Mouse (Mus musculus) G1E (cell line): ENCODE measurements around the gene Trip12.

Source experiments
- CTCF ChIP-seq: IDR thresholded peaks from 2 replicates; pipeline ENCODE4 v1.5.1; 2012; ENCODE audit warnings: low read depth, low read length, inconsistent platforms, mixed read lengths
- GATA1 ChIP-seq: IDR thresholded peaks from 2 replicates; pipeline ENCODE4 v1.6.1; 2012; ENCODE audit warnings: borderline replicate concordance, low read length, inconsistent platforms, mixed read lengths
- GATA2 ChIP-seq: IDR thresholded peaks from 2 replicates; pipeline ENCODE4 v1.6.1; 2012; ENCODE audit warnings: low read depth, low read length, inconsistent platforms, borderline replicate concordance
- POLR2AphosphoS5 ChIP-seq: IDR thresholded peaks from 2 replicates; pipeline ENCODE4 v1.6.1; 2012; ENCODE audit warnings: low read depth, low read length, inconsistent platforms; ENCODE audit not compliant: insufficient replicate concordance
- TAL1 ChIP-seq: conservative IDR thresholded peaks from 2 replicates; pipeline ENCODE4 v1.6.1; 2012; ENCODE audit warnings: low read depth, low read length, inconsistent platforms, mixed read lengths

GRCm38 (mm10) chr1:84882937-84883336, 42.6 kb upstream of the Trip12 start:
- TF ChIP-seq CTCF (no peak), GATA1 (no peak), POLR2AphosphoS5 (no peak), TAL1 (no peak), GATA2 (no peak)
